Mouse (Mus musculus) layer of hippocampus, postnatal 10 days (tissue): ENCODE measurements around the gene Cdk17. TPM values are rescaled to one million over a fixed set of nuclear protein-coding genes. Genes with fewer than 3 reads are reported as not detected.

ENCODE experiments used
- microRNA-seq, 2 experiments: library from miRNA; unstranded; fragments of <30 nt; microRNA quantifications; one replicate each; pipeline ENCODE4 v1.2.0; 2021
- total RNA-seq, 2 experiments: library from RNA; stranded (reverse); gene quantifications; 2 replicates each; pipeline ENCODE4 v1.2.3; 2021

The Cdk17 gene
- total RNA-seq, 2 experiments from 2014 or later: 116 to 120 TPM

Small RNAs within 50 kb of the gene (microRNA-seq; reads per million reads assigned to microRNA genes)
- 0 to 0.45 reads per million in 2 experiments for gene Mir1931

Other genes with a start within 250 kb of the Cdk17 start
- 10 to 100 TPM; 11.0 to 14.2 TPM for gene Cfap54, start 79.3 kb upstream of the Cdk17 start, total RNA-seq
- 10 to 100 TPM; 12.3 to 12.8 TPM for gene Elk3, start 150.3 kb downstream of the Cdk17 start, total RNA-seq